Mouse (Mus musculus) embryonic fibroblast, embryonic 13.5 days (primary cell): ENCODE data around the gene Apoh.

ENCODE experiments used
- CTCF ChIP-seq: IDR thresholded peaks from 2 replicates; pipeline ENCODE4 v1.5.1; 2011; ENCODE audit warnings: mild to moderate bottlenecking, control low read depth, low read length, moderate library complexity, borderline replicate concordance; ENCODE audit not compliant: insufficient read depth
- POLR2A ChIP-seq: IDR thresholded peaks from 2 replicates; pipeline ENCODE4 v1.6.1; 2011; ENCODE audit warnings: low read depth, mild to moderate bottlenecking, control low read depth, low read length, moderate library complexity

DNA sequence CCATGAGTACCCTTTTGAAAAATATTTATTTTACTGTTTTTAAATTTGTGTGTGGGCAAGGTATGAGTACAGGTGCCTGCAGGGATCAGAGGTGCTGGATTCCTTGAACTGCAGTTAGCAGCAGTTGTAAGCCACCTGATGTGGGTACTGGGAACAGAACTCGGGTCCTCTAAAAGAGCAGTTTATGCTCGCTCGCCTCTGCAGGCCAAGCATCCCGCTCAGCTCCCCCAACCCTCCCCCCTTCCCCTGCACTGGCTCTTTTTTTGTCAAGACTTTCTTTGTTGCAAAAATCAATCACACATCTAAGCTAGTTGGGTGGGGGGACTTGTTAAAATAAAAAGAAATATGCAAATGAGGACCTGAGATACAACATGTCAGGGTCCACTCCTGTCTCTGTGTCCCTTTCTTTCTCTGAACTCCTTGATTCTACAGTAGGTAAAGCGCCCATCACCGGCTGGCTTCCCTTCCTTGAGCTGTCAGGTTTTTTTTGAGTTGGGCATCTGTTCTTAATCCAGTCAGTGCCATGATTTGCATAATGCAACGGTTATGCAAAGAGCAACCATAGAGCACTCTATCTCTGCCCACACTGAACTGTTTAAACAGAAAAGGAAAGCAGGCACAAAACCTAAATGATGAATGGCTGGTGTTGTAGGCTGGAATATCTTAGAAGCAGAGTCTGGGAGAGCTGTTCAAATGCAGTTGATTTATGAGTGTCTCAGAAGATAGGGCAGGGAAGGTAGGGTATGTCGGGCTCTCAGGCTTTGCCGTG lies 66.9 kb downstream of the Apoh start:
- no peak for TF ChIP-seq POLR2A
- TF ChIP-seq CTCF: no peak
